Mouse (Mus musculus) liver, postnatal 0 days (tissue): ENCODE data around the gene Ppp2r2c.

Source experiments
- CTCF ChIP-seq: sonication (generic); IDR thresholded peaks from 2 replicates; pipeline ENCODE4 v1.5.1; 2016; ENCODE audit warnings: antibody characterized with exemption, low read depth
- EP300 ChIP-seq: IDR thresholded peaks from 2 replicates; pipeline ENCODE4 v1.6.1; 2016; ENCODE audit warnings: antibody characterized with exemption, low read depth, mild to moderate bottlenecking

GRCm38 (mm10) chr5:36915256-36915655 is 46.9 kb downstream of the Ppp2r2c start:
- TF ChIP-seq CTCF (no peak), EP300 (no peak)
